Mouse (Mus musculus): ENCODE measurements at regions not wholly inside any gene's neighbourhood (a gene's known extent, or its start where the extent isn't known, plus 50 kb on each side); places are given as distances from the start of the nearest gene placed in this dataset.

GRCm38 (mm10) chr1:80036436-80036835 is 175.5 kb upstream of the Serpine2 start:
- no peak for TF ChIP-seq CTCF (conservative IDR thresholded peaks at IDR 0.05; ENCODE audit: insufficient read depth, insufficient read length, low read depth, low read length)
- no peak for TF ChIP-seq POLR2A (IDR thresholded peaks at IDR 0.05; ENCODE audit: low read depth, low read length)

All from kidney, adult 2 months (tissue).